10 mouse cellular contexts compared by ENCODE assay signal in genomic region chr7:66320996-66321395, GRCm38 (mm10). TPM values are rescaled to one million over a fixed set of nuclear protein-coding genes. Genes with fewer than 3 reads are reported as not detected.
A peak's percentile ranks its signal among the peaks of the same experiment; 100 is the strongest.
DNase-seq lines count a peak whose midpoint lies in the region; TF ChIP-seq lines count a peak whose summit lies in the region.
"Had no signal": no experiment of that assay in that cellular context is flagged by ENCODE, and none has a peak within 500 bp of the region (broad histone marks: within the 10 kb centered on the region; RNA-seq: fewer than 3 reads in every experiment).

No protein-coding gene starts in this region.

- H3K9ac ChIP-seq in MEL (ENCODE audit: control insufficient read depth, low read depth, low read length, poor library complexity, severe bottlenecking) = no peak overlapping the region
- H3K9ac ChIP-seq: embryonic facial prominence, embryonic 13.5 days had no signal

- intact Hi-C loops in left cerebral cortex, postnatal 4 days (cut with DNase I) = no loop called here
- intact Hi-C loops in left cerebral cortex, adult 2 months (cut with DNase I) = no loop called here

- no peaks in the 10 kb centered on the region for H3K79me2 ChIP-seq in MEL (ENCODE audit: control insufficient read depth, insufficient read depth, low read length, poor library complexity)

- H3K27me3 ChIP-seq in MEL (ENCODE audit: control insufficient read depth in 1 of 2, insufficient read depth in 2 of 2, low read length in 2 of 2) = no peaks in the 10 kb centered on the region
- no peaks in the 10 kb centered on the region for H3K27me3 ChIP-seq in limb, embryonic 10.5 days (ENCODE audit: low read depth, poor library complexity, severe bottlenecking)
- H3K27me3 ChIP-seq: embryonic facial prominence, embryonic 13.5 days had no signal

- H3K4me1 ChIP-seq in MEL (ENCODE audit: control insufficient read depth in 1 of 2, insufficient read depth in 2 of 2, low read length in 2 of 2) = no peaks in the 10 kb centered on the region
- H3K4me1 ChIP-seq in limb, embryonic 10.5 days = peaks cover 5% of the 10 kb centered on the region

- DNase-seq in left cerebral cortex, postnatal 4 days = peak; percentile 62
- DNase-seq in left cerebral cortex, adult 2 months (ENCODE audit: extremely low spot score in 1 of 2, low spot score in 2 of 2) = no peak
- DNase-seq in MEL (ENCODE audit: low read depth, low spot score) = peak; percentile 22
- DNase-seq in fibroblast of lung, adult 2 months (ENCODE audit: low read depth) = peak; percentile 78
- DNase-seq in limb, embryonic 10.5 days (ENCODE audit: low spot score) = peak; percentile 46
- no peak for DNase-seq in thymus, adult 18-20 months
- no peak for DNase-seq in right cerebral cortex, postnatal 10 days (ENCODE audit: low spot score in 2 of 2)

- no peak for TF ChIP-seq EP300 in MEL (IDR thresholded peaks at IDR 0.05; ENCODE audit: low read depth in 1 of 2, low read length in 2 of 2)

- no peak overlapping the region for H3K4me3 ChIP-seq in left cerebral cortex, adult 2 months
- H3K4me3 ChIP-seq in MEL (ENCODE audit: control insufficient read depth in 1 of 2, insufficient read depth in 1 of 2, low read depth in 2 of 2, low read length in 2 of 2) = no peak overlapping the region
- H3K4me3 ChIP-seq in limb, embryonic 10.5 days = no peak overlapping the region
- H3K4me3 ChIP-seq: embryonic facial prominence, embryonic 13.5 days had no signal

- H3K9me3 ChIP-seq in MEL (replicated peaks; ENCODE audit: insufficient read depth, low read length) = no peaks in the 10 kb centered on the region
- no peaks in the 10 kb centered on the region for H3K9me3 ChIP-seq in limb, embryonic 10.5 days (replicated peaks)

- no peak for TF ChIP-seq CTCF in left cerebral cortex, adult 2 months (IDR thresholded peaks at IDR 0.05)
- TF ChIP-seq CTCF in MEL (IDR thresholded peaks at IDR 0.05 in 2 of 3, conservative IDR thresholded peaks at IDR 0.05 in 1 of 3; ENCODE audit: control insufficient read depth in 1 of 3, insufficient read depth in 1 of 3, low read depth in 2 of 3, low read length in 3 of 3, poor library complexity in 1 of 3, severe bottlenecking in 1 of 3) = no peak

- H3K36me3 ChIP-seq in MEL (ENCODE audit: control insufficient read depth in 1 of 2, insufficient read depth in 2 of 2, low read length in 2 of 2) = no peaks in the 10 kb centered on the region; a peak in 2 of 4 replicates
- no peaks in the 10 kb centered on the region for H3K36me3 ChIP-seq in limb, embryonic 10.5 days
- H3K36me3 ChIP-seq: embryonic facial prominence, embryonic 13.5 days had no signal

- no peak overlapping the region for H3K27ac ChIP-seq in left cerebral cortex, adult 2 months
- no peak overlapping the region for H3K27ac ChIP-seq in MEL (ENCODE audit: control insufficient read depth, low read depth, low read length)
- no peak overlapping the region for H3K27ac ChIP-seq in limb, embryonic 10.5 days
- H3K27ac ChIP-seq: embryonic facial prominence, embryonic 13.5 days had no signal

- WGBS in limb, embryonic 10.5 days = 68% methylated on average over 5 of the region's 5 CpGs

- TF ChIP-seq POLR2A in MEL (IDR thresholded peaks at IDR 0.05; ENCODE audit: control insufficient read depth in 1 of 2, insufficient read depth in 1 of 2, low read depth in 1 of 2, low read length in 2 of 2, poor library complexity in 1 of 2) = no peak

- no peak for TF ChIP-seq RAD21 in MEL (IDR thresholded peaks at IDR 0.05; ENCODE audit: low read depth, low read length)

TF ChIP-seq in MEL, 35 proteins besides CTCF, POLR2A, EP300 and RAD21:
- TF ChIP-seq KAT2A (conservative IDR thresholded peaks at IDR 0.05; ENCODE audit: low read depth, low read length) (no peak), MXI1 (IDR thresholded peaks at IDR 0.05; ENCODE audit: low read depth, low read length) (no peak), E2F4 (IDR thresholded peaks at IDR 0.05; ENCODE audit: borderline replicate concordance, low read depth, low read length) (no peak), MYB (IDR thresholded peaks at IDR 0.05; ENCODE audit: low read depth, low read length) (no peak), USF1 (IDR thresholded peaks at IDR 0.05; ENCODE audit: low read depth, low read length) (peak; percentile 30; the same call in 1 of the 2 replicates), POLR2AphosphoS2 (IDR thresholded peaks at IDR 0.05; ENCODE audit: low read length) (no peak)

RNA-seq across cellular contexts. Expression of gene Gm10974, which starts 44.7 kb away (rescaled TPM):
- total RNA-seq in left cerebral cortex, postnatal 4 days (2021) = not detected
- not detected for total RNA-seq in left cerebral cortex, adult 2 months (2021)
- total RNA-seq in MEL (2012; rRNA removed) = not detected in 2 replicates
- polyA plus RNA-seq in MEL (2012; ENCODE audit: insufficient read depth in 1 of 2, insufficient read length in 2 of 2, low read depth in 1 of 2, low replicate concordance in 2 of 2, missing spikeins in 1 of 2) = not detected
- polyA plus RNA-seq in limb, embryonic 10.5 days (2016; fragmentation: Nextera tagmentation; extraction: Ambion mirVana) = not detected in 2 replicates
- total RNA-seq: left cerebral cortex, adult 8-10 months; neutrophil, adult 5-6 weeks had no signal
- polyA plus RNA-seq: embryonic facial prominence, embryonic 13.5 days had no signal

Comparison
In these comparisons a context has a peak if more than half of its experiments do, and no peak if none do; other contexts are left out.
1. DNase-seq: peak in left cerebral cortex, postnatal 4 days (single experiment), MEL (single experiment), fibroblast of lung, adult 2 months (single experiment) and limb, embryonic 10.5 days (single experiment); none in left cerebral cortex, adult 2 months (0 of 2), thymus, adult 18-20 months (0 of 2) and right cerebral cortex, postnatal 10 days (0 of 2).